Mouse (Mus musculus) thymus, postnatal 0 days (tissue): Measurements from ENCODE around the gene Zfp386. TPM values are rescaled to one million over a fixed set of nuclear protein-coding genes. Genes with fewer than 3 reads are reported as not detected.
"Not testable (repeated sequence)": the region's sequence is repeated elsewhere in the genome, so short reads cannot be mapped to it uniquely, and the experiment has no call there.

Experiments
- DNase-seq: peaks from one replicate; pipeline ENCODE4 v3.0.0-alpha.2; 2015; ENCODE audit warnings: low spot score
- polyA plus RNA-seq: library from polyadenylated mRNA; unstranded; fragments of >200 nt; fragmentation: Nextera tagmentation; extraction: Ambion mirVana; gene quantifications from 2 replicates; pipeline ENCODE4 v1.2.1, GENCODE M21; 2015

Gene Zfp386
- polyA plus RNA-seq, result 46.2 and 48.9 TPM in 2 replicates

GRCm38 (mm10) chr12:116047440-116048377 lies at the start of gene Zfp386:
Zfp386 (plus strand) TSS chr12:116047724.
- DNase-seq, result peak; percentile 98

- DNase-seq, result peak; percentile 45
Observed at GRCm38 (mm10) chr12:115999784-116000183, 47.7 kb upstream of the Zfp386 start.

GRCm38 (mm10) chr12:116002946-116003345 lies 44.6 kb upstream of the Zfp386 start:
- DNase-seq, result not testable (repeated sequence)

GRCm38 (mm10) chr12:116010812-116011211 lies 36.7 kb upstream of the Zfp386 start:
- peak; percentile 81 for DNase-seq

GRCm38 (mm10) chr12:116028095-116028494 lies 19.4 kb upstream of the Zfp386 start:
- peak; percentile 59 for DNase-seq

GRCm38 (mm10) chr12:116035346-116035745 lies 12.2 kb upstream of the Zfp386 start:
- no peak for DNase-seq

GRCm38 (mm10) chr12:116044785-116045184 lies 2.7 kb upstream of the Zfp386 start:
- DNase-seq, result no peak

- no peak for DNase-seq
Observed at GRCm38 (mm10) chr12:116048766-116049165, 1.2 kb downstream of the Zfp386 start.

- DNase-seq, result no peak
Observed at GRCm38 (mm10) chr12:116049236-116049635, 1.7 kb downstream of the Zfp386 start.

- DNase-seq, result peak; percentile 61
Observed at GRCm38 (mm10) chr12:116049701-116050100, 2.2 kb downstream of the Zfp386 start.

- DNase-seq, result no peak
Observed at GRCm38 (mm10) chr12:116054342-116054741, 6.8 kb downstream of the Zfp386 start.

- DNase-seq, result no peak
Observed at GRCm38 (mm10) chr12:116056112-116056511, 8.6 kb downstream of the Zfp386 start.

GRCm38 (mm10) chr12:116061561-116062193 lies 14.2 kb downstream of the Zfp386 start:
- DNase-seq, result no peak

GRCm38 (mm10) chr12:116062194-116062583 lies 14.7 kb downstream of the Zfp386 start:
- DNase-seq, result no peak

GRCm38 (mm10) chr12:116063020-116063419 lies 15.5 kb downstream of the Zfp386 start:
- no peak for DNase-seq

- no peak for DNase-seq
Observed at GRCm38 (mm10) chr12:116071023-116071422, 23.5 kb downstream of the Zfp386 start.

- peak; percentile 47 for DNase-seq
Observed at GRCm38 (mm10) chr12:116077074-116077854, 29.7 kb downstream of the Zfp386 start, which contains the start of gene Vipr2. Vipr2 (plus strand) TSS chr12:116077726.

GRCm38 (mm10) chr12:116077855-116078366 lies 30.4 kb downstream of the Zfp386 start:
- DNase-seq, result no peak

- no peak for DNase-seq
Observed at GRCm38 (mm10) chr12:116083125-116083524, 35.6 kb downstream of the Zfp386 start.

- no peak for DNase-seq
Observed at GRCm38 (mm10) chr12:116084294-116084693, 36.8 kb downstream of the Zfp386 start.

- no peak for DNase-seq
Observed at GRCm38 (mm10) chr12:116086951-116087600, 39.6 kb downstream of the Zfp386 start.
